Mouse (Mus musculus): ENCODE data around the gene Mllt6. TPM values are rescaled to one million over a fixed set of nuclear protein-coding genes. Genes with fewer than 3 reads are reported as not detected.
"Not testable (repeated sequence)": the region's sequence is repeated elsewhere in the genome, so short reads cannot be mapped to it uniquely, and the experiment has no call there.

Mllt6 gene
- polyA plus RNA-seq, 1 experiment = 68.4 TPM

DNA sequence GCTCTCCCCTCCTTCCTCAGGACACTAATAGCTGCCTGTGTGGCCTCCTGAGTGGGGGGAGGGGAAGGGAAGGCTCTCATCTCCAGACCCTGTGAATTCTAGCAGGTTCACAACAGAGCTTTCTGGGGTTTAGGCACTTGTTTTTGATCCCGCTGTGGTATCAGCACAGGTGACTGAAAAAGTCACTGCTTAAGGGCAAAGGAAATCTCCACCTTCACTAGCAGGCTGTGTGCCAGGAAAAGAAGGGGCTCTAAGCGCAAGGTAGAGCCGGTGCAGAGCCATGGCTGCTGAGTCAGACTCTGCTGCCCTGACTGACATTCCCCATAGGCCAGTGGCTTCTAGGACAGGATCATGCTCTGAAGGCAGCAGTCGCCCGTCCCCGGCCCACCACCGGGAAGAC is 65.5 kb downstream of the Mllt6 start:
- 86% methylated on average over 7 of the region's 7 CpGs for WGBS
- Histone ChIP-seq H3K27ac (ENCODE audit: insufficient read depth, low read length) (no peak overlapping the region), H3K4me1 (ENCODE audit: control insufficient read depth, insufficient read depth, low read length) (no peaks in the 10 kb centered on the region; the same call in 1 of the 2 replicates), H3K4me3 (replicated peaks; ENCODE audit: insufficient read depth, low read depth, low read length) (no peak overlapping the region), H3K27me3 (ENCODE audit: control insufficient read depth, insufficient read depth, low read length) (no peaks in the 10 kb centered on the region)
- TF ChIP-seq CTCF (IDR thresholded peaks at IDR 0.05; ENCODE audit: borderline replicate concordance, insufficient read depth, low read depth, low read length) (no peak), POLR2A (IDR thresholded peaks at IDR 0.05; ENCODE audit: borderline replicate concordance, insufficient read depth, low read length) (no peak)
- no peak for DNase-seq

DNA sequence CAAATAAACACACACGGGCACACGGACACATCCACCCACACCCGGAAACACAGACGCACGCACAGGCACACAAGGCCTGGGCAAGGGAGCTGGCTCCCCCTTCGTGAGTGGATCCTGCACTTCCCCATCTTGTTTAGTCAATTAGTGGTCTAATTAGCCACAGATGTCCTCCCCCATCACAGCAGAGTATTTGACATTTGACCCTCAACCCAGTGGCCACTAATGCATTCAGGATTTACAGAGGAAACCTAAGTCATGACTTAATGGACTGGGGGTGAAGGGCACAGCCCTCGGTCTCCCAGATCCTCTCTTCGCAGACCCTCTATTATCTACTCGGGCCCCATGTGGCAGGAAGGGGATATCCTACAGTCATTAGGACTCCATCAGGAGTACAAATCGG is 70.5 kb downstream of the Mllt6 start:
- Histone ChIP-seq H3K27ac (ENCODE audit: insufficient read depth, low read length) (no peak overlapping the region), H3K4me3 (replicated peaks; ENCODE audit: insufficient read depth, low read depth, low read length) (no peak overlapping the region), H3K4me1 (ENCODE audit: control insufficient read depth, insufficient read depth, low read length) (no peaks in the 10 kb centered on the region), H3K27me3 (ENCODE audit: control insufficient read depth, insufficient read depth, low read length) (no peaks in the 10 kb centered on the region)
- 74% methylated on average over 10 of the region's 10 CpGs for WGBS
- DNase-seq = no peak
- no peak for TF ChIP-seq POLR2A (IDR thresholded peaks at IDR 0.05; ENCODE audit: borderline replicate concordance, insufficient read depth, low read length)
- TF ChIP-seq CTCF (IDR thresholded peaks at IDR 0.05; ENCODE audit: borderline replicate concordance, insufficient read depth, low read depth, low read length) = no peak

DNA sequence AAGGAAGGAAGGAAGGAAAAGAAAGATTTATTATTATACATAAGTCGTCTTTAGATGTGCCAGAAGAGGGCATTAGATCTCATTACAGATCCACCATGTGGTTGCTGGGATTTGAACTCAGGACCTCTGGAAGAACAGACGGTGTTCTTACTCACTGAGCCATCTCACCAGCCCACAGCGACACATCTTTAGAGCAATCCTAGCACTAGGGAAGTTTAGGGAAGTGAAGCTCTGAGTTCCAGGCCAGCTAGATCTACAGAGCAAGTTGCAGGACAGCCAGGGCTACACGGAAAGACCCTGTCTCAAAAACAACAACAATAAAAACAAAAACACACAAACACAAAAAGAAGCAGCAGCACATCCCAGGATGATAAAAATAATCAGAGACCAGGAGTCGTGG is 71.6 kb downstream of the Mllt6 start:
- WGBS = 81% methylated on average over 5 of the region's 5 CpGs
- not testable (repeated sequence) for H3K4me3 ChIP-seq (replicated peaks; ENCODE audit: insufficient read depth, low read depth, low read length); H3K27me3 ChIP-seq (ENCODE audit: control insufficient read depth, insufficient read depth, low read length); DNase-seq; H3K27ac ChIP-seq (ENCODE audit: insufficient read depth, low read length); H3K4me1 ChIP-seq (ENCODE audit: control insufficient read depth, insufficient read depth, low read length)

Other genes with a start within 250 kb of the Mllt6 start
- 68.9 and 77.2 TPM in 2 replicates for gene Arhgap23, start 247.9 kb upstream of the Mllt6 start, polyA plus RNA-seq (2012; rRNA removed)
- gene 4933428G20Rik, start 163.1 kb upstream of the Mllt6 start, polyA plus RNA-seq (2012; rRNA removed) = not detected in 2 replicates
- 127 and 142 TPM in 2 replicates for gene Srcin1, start 87.2 kb upstream of the Mllt6 start, polyA plus RNA-seq (2012; rRNA removed)
- gene Epop, start 33.7 kb upstream of the Mllt6 start, polyA plus RNA-seq (2012; rRNA removed) = 4.1 and 5.4 TPM in 2 replicates
- 70.2 and 72.2 TPM in 2 replicates for gene Cisd3, start 22.4 kb downstream of the Mllt6 start, polyA plus RNA-seq (2012; rRNA removed)
- gene Pcgf2, start 37.1 kb downstream of the Mllt6 start, polyA plus RNA-seq (2012; rRNA removed) = 54.3 and 59.5 TPM in 2 replicates
- gene Psmb3, start 40.0 kb downstream of the Mllt6 start, polyA plus RNA-seq (2012; rRNA removed) = 291 and 295 TPM in 2 replicates
- 47.4 and 49.5 TPM in 2 replicates for gene Pip4k2b, start 81.3 kb downstream of the Mllt6 start, polyA plus RNA-seq (2012; rRNA removed)
- 17.2 and 17.7 TPM in 2 replicates for gene Cwc25, start 103.1 kb downstream of the Mllt6 start, polyA plus RNA-seq (2012; rRNA removed)
- gene 1700001P01Rik, start 112.5 kb downstream of the Mllt6 start, polyA plus RNA-seq (2012; rRNA removed) = 0.80 and 0.81 TPM in 2 replicates
- gene Rpl23, start 119.0 kb downstream of the Mllt6 start, polyA plus RNA-seq (2012; rRNA removed) = 234 and 281 TPM in 2 replicates
- gene Lasp1, start 135.6 kb downstream of the Mllt6 start, polyA plus RNA-seq (2012; rRNA removed) = 74.9 and 78.5 TPM in 2 replicates
- 117 TPM in 2 replicates for gene B230217C12Rik, start 177.4 kb downstream of the Mllt6 start, polyA plus RNA-seq (2012; rRNA removed)
- gene Fbxo47, start 220.7 kb downstream of the Mllt6 start, polyA plus RNA-seq (2012; rRNA removed) = 0.98 and 1.1 TPM in 2 replicates

All from cerebellum, adult 2 months (tissue).